Comparison of ENCODE assay signal across 18 mouse cellular contexts in genomic region chr19:22074042-22074441, GRCm38 (mm10).
DNase-seq lines count a peak whose midpoint lies in the region; ATAC-seq and TF ChIP-seq lines count a peak whose summit lies in the region.
"Had no signal": no experiment of that assay in that cellular context is flagged by ENCODE, and none has a peak within 500 bp of the region (broad histone marks: within the 10 kb centered on the region; RNA-seq: fewer than 3 reads in every experiment).

No protein-coding gene starts in this region.

- DNase-seq in heart, postnatal 0 days (ENCODE audit: low spot score) = peak; percentile 9
- no peak for DNase-seq in heart, postnatal 36 days
- peak; percentile 54 for DNase-seq in lung, postnatal 0 days (ENCODE audit: low spot score)
- no peak for DNase-seq in lung, adult 18-20 months
- DNase-seq in adipocyte (ENCODE audit: low spot score) = peak; percentile 12
- DNase-seq in brain, embryonic 18.5 days (ENCODE audit: low read depth, low spot score) = peak; percentile 39
- no peak for DNase-seq in layer of hippocampus, adult 2 months (ENCODE audit: low spot score in 2 of 2)
- DNase-seq: adrenal gland, adult 2 months; cerebellum, adult 11 months; cerebellum, postnatal 25 days; embryo, embryonic 11 days; retina, postnatal 1 day had no signal

- H3K36me3 ChIP-seq in heart, postnatal 0 days (replicated peaks; ENCODE audit: control insufficient read depth, insufficient read depth, low read length) = no peaks in the 10 kb centered on the region
- H3K36me3 ChIP-seq in lung, postnatal 0 days (ENCODE audit: insufficient read depth, low read length) = no peaks in the 10 kb centered on the region
- H3K36me3 ChIP-seq: hindbrain, embryonic 15.5 days; kidney, embryonic 15.5 days; stomach, embryonic 15.5 days had no signal

- H3K27ac ChIP-seq in heart, postnatal 0 days (ENCODE audit: low read depth) = no peak overlapping the region
- H3K27ac ChIP-seq in lung, postnatal 0 days (ENCODE audit: low read length) = no peak overlapping the region
- no peak overlapping the region for H3K27ac ChIP-seq in layer of hippocampus, adult 2 months
- H3K27ac ChIP-seq: hindbrain, embryonic 15.5 days; kidney, embryonic 15.5 days; liver, embryonic 14.5 days; stomach, embryonic 15.5 days had no signal

- H3K4me3 ChIP-seq in heart, postnatal 0 days (ENCODE audit: low read depth, low read length) = no peak overlapping the region
- no peak overlapping the region for H3K4me3 ChIP-seq in lung, postnatal 0 days (ENCODE audit: low read depth, low read length)
- H3K4me3 ChIP-seq in layer of hippocampus, adult 2 months = no peak overlapping the region
- H3K4me3 ChIP-seq: hindbrain, embryonic 15.5 days; kidney, embryonic 15.5 days; stomach, embryonic 15.5 days had no signal

- no peak for TF ChIP-seq CTCF in heart, postnatal 0 days (IDR thresholded peaks at IDR 0.05; ENCODE audit: low read depth)
- no peak for TF ChIP-seq CTCF in lung, postnatal 0 days (IDR thresholded peaks at IDR 0.05)
- no peak for TF ChIP-seq CTCF in layer of hippocampus, adult 2 months (conservative IDR thresholded peaks at IDR 0.05)

- 64% methylated on average over 7 of the region's 7 CpGs for WGBS in heart, postnatal 0 days
- 66% methylated on average over 7 of the region's 7 CpGs for WGBS in lung, postnatal 0 days

- TF ChIP-seq EP300 in heart, postnatal 0 days (IDR thresholded peaks at IDR 0.05; ENCODE audit: low read depth) = no peak
- no peak for TF ChIP-seq EP300 in lung, postnatal 0 days (IDR thresholded peaks at IDR 0.05)

- no peaks in the 10 kb centered on the region for H3K9me3 ChIP-seq in heart, postnatal 0 days (replicated peaks; ENCODE audit: control insufficient read depth, low read length)
- H3K9me3 ChIP-seq in lung, postnatal 0 days (ENCODE audit: low read length) = no peaks in the 10 kb centered on the region
- H3K9me3 ChIP-seq: hindbrain, embryonic 15.5 days; kidney, embryonic 15.5 days; stomach, embryonic 15.5 days had no signal

- no peak overlapping the region for H3K9ac ChIP-seq in heart, postnatal 0 days (replicated peaks; ENCODE audit: low read depth, low read length)
- no peak overlapping the region for H3K9ac ChIP-seq in lung, postnatal 0 days (replicated peaks; ENCODE audit: low read depth)
- H3K9ac ChIP-seq: hindbrain, embryonic 15.5 days; kidney, embryonic 15.5 days; liver, embryonic 14.5 days; stomach, embryonic 15.5 days had no signal

- no peak overlapping the region for H3K4me2 ChIP-seq in heart, postnatal 0 days (ENCODE audit: low read depth, low read length)
- H3K4me2 ChIP-seq in lung, postnatal 0 days (replicated peaks; ENCODE audit: low read depth, low read length) = no peak overlapping the region
- H3K4me2 ChIP-seq: heart, embryonic 11.5 days; hindbrain, embryonic 15.5 days; kidney, embryonic 15.5 days; stomach, embryonic 15.5 days had no signal

- ATAC-seq in heart, postnatal 0 days (ENCODE audit: insufficient read depth, low read depth) = no peak
- no peak for ATAC-seq in lung, postnatal 0 days
- ATAC-seq: intestine, embryonic 16.5 days had no signal

- H3K4me1 ChIP-seq in heart, postnatal 0 days (ENCODE audit: control insufficient read depth, insufficient read depth) = no peaks in the 10 kb centered on the region
- no peaks in the 10 kb centered on the region for H3K4me1 ChIP-seq in lung, postnatal 0 days (ENCODE audit: insufficient read depth, low read depth, low read length)
- H3K4me1 ChIP-seq: hindbrain, embryonic 15.5 days; kidney, embryonic 15.5 days; stomach, embryonic 15.5 days had no signal

- no peaks in the 10 kb centered on the region for H3K27me3 ChIP-seq in heart, postnatal 0 days (ENCODE audit: control insufficient read depth, insufficient read depth, low read length)
- no peaks in the 10 kb centered on the region for H3K27me3 ChIP-seq in lung, postnatal 0 days (replicated peaks; ENCODE audit: insufficient read depth, low read length)
- H3K27me3 ChIP-seq: hindbrain, embryonic 15.5 days; kidney, embryonic 15.5 days; stomach, embryonic 15.5 days had no signal

- intact Hi-C loops in heart, postnatal 36 days (cut with DNase I) = no loop called here

Comparison
In these comparisons a context has a peak if more than half of its experiments do, and no peak if none do; other contexts are left out.
1. DNase-seq: peak in heart, postnatal 0 days (single experiment), lung, postnatal 0 days (single experiment), adipocyte (single experiment) and brain, embryonic 18.5 days (single experiment); none in heart, postnatal 36 days (0 of 2), lung, adult 18-20 months (0 of 2) and layer of hippocampus, adult 2 months (0 of 2).